Mouse (Mus musculus) skeletal muscle tissue, adult 2 months (tissue): ENCODE measurements around the gene Pde4d.

Experiments used
- DNase-seq: peaks from one replicate; pipeline ENCODE4 v3.0.0-alpha.2; 2012; ENCODE audit warnings: low read depth, low spot score

Gene Pde4d

DNA sequence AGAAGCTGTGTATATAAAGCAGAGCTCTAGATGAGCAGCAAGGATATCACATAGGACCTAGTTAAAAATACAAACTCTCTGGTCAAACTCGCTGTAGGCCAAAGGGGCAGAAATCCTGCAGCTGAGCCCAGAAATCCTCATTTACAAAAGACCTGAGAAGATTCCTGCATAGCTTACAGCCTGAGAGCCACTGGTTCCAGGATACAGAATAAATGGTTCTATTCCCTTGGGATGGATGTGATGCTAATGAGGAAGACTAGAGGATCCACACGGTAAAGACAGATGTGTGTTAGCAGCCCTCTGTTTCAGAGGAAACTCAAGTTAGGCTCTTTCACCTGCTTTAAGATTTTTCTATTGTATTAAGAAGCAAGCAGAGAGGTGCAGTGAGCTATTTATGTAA is 1041.1 kb downstream of the Pde4d start:
- DNase-seq = no peak

DNA sequence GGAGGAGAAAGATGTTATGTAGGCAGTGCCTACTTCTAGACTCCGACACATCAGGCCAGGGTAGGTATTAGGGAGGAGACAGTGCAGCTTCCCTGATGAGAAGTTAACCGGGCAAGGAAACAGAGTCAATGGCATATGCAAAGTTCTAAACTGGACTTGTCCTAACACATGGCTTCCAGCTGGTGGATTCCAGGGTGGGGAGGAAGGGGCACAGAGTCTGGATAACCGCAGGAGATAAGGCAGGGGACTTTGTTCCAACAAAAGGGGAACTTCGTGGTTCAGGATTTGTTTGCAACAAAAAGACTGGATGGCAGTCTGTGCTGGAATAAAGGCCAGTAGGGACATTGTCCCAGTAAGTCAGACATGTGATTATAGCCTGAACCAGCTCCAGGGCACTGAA is 1042.1 kb downstream of the Pde4d start:
- no peak for DNase-seq

DNA sequence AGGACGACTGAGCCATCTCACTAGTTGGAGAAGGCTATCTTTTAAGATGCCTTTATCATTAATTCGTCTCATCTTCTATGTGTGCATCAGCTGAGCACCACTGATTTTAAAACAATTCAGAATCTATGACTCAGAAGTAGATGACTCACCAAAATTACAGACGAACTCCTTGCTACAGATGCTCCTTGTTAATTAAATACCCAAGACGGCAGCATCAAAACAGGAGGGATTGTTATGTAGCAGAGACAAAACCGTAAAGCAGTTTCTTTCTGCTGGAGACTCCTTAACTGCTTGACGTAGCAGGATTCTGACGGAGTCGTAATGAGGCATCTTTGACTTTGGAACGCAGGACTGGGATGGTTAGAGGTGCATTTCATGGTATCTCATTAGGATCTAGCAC is 1050.6 kb downstream of the Pde4d start:
- DNase-seq = no peak

DNA sequence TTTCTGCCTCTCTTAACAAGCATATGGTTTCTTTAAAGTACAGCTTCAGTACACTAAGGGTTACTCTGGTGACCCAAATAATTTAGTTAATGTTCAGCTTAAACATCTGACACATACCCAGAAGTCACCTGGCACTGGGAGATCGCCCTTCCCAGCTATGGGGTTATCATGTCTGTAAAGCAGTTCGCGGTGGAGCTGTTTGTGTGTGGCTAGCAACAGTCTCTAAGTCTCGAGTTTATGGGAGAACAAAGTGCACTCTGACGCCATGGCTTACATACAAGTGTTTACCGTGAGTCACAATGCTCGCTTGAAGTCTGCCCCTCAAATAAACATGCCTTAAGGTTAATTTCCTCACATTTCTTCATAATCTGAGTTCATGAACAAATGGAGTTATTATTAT is 1053.0 kb downstream of the Pde4d start:
- no peak for DNase-seq

DNA sequence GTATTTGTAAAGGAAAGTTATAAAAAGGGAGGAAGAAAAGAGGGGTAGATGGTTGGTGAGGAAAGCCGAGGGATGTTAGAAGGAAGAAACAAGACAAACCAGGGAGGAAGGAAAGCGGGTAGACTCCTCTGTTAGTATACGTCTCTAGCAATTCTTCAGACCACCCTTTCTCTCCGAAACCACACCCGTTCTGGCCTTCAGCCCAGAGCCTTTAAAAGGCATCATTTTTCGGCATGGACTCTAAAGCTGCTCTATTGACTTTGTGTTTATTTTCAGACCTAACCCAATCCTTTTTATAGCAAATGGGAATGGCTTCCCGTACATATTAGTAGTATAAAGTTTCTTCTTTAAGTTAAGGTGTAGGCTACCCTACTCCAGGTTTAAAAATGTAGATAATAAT is 1057.0 kb downstream of the Pde4d start:
- DNase-seq = no peak

DNA sequence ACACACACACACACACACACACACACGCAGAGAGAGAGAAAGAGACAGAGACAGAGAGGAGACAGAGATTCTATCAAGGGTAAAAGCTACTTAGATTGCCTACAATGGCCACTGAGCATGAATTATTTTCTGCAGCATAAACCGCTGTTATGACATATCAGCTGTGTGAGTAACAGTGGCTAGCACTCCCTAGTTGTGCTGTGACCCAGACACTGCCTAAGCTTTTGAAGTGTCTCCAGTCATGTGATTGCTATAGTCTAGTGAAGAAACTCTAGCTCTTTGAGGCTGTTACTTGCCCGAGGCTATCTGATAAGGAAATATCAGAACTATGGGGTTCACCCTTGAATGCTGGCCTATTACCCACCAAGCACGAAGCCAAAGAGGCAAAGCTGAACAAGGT is 1058.7 kb downstream of the Pde4d start:
- no peak for DNase-seq

DNA sequence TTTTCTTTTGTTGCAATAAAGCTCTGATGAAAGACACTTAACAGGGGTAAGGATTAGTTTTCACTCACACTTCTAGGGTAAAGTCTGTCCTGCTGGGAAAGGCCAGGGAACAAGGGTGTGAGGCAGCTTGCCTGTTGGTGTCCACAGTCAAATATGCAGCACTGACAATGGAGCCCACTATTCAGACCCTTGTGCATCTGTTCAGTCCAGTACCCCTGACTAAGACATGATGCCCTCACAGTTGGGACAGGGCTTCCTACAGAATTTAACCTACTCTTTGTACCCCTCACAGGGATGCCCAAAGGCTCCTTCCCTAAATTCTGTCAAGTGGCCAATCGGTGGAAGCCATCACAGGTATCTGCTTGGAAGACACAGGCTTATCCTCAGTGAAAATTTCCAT is 1068.4 kb downstream of the Pde4d start:
- no peak for DNase-seq

DNA sequence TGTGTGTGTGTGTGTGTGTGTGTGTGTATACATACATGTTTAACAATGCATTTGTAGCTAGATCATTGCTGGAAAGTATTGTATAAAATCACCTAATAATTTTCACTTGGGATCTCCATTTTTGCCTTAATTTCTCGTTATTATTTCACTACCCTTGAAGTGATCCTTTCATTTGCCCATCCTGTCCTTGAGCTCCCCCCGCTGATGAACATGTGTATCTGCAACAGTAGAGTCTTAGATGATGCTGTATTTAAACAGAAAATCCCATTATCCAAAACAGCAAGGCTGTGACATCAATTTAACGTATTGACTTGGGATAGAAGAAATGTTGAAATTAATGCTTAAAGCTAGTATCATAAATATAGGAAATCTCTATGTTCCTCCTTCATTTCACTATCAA is 1069.7 kb downstream of the Pde4d start:
- peak; percentile 9 for DNase-seq

DNA sequence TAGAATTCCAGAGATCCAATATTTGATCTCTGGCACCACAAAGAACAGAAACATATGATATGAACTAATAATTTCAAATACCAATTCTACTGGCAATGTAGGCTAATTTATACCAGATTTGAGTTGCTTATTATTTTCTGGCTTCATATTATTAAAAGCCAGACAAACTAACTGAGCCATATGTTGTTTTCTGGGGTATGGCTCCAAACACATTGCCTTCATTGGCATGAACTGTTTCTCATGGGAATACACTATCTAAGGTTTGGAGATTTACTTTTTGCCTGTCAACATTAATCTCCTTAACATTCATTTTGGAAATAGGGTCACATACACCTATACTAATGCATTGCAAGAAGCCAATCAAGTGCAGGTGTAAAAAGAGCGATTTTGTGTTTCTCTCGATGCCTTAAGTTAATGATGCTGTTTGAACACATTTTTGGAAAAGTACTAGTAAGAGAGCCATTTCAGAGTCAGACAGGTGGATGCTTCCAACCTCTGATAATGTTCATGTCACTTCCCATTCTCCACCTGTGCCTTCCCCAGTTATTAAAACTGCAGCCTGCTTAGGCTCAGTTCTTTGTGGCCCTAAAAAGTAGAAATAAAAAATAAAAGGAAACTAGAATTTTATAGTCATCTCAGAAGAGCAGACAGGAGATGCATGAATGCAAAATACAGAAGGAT is 1070.4 kb downstream of the Pde4d start:
- no peak for DNase-seq

DNA sequence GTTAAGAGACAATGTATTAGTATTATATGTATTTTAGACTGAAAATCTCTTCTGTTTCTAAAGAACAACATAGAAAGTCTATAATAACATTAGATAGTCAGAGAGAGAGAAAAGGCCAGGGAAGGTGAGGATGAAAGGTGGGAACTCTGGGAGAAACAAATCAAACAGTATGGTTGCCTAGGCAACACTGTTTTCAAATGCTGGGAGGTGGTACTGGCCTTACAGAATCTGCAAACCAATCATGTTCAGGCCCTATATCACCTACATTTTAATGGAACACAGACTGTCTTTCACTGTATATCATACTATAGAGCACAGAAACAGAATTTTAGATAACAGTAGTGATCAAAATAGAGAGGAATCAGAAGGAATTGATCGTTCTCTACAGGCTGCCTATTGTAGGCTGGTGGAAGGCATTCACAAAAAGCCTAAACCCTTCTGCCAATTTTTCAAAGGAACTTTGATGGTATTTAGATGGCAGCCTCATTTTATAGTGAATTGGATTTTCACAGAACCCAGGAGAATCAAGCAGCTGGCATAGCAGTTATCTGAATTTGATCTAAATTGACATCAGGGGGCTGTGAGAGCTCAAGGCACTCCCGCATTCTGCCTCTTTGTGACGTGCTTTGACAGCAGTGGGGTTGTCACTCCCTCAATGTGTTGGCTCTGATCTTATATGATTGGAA is 1084.2 kb downstream of the Pde4d start:
- no peak for DNase-seq

DNA sequence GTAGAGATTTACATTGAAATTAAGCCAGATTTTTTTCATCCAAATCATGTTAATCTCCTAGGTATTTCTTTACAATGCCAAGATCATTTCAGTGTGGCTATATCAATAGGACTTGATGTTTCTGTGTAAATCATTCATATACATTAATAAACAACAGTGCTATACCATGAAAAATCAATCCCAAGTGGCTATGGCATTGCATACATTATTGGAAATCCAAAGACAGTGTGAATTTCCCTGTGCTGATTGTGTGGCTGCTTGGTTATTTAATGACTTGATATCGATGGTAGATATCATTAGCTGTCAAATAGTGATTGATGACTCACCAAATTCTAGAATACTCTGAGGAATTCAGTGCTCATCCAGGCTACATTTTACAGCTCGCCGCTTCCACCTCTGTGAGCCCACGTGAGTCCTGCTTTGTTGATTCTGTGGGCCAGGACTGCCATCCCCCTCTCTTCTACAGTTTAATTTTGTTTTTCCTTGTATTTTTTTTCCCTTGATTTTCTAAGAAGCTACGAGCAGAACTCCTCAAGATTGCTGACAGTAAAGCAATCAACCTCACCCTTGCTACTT is 1085.0 kb downstream of the Pde4d start:
- DNase-seq = no peak

DNA sequence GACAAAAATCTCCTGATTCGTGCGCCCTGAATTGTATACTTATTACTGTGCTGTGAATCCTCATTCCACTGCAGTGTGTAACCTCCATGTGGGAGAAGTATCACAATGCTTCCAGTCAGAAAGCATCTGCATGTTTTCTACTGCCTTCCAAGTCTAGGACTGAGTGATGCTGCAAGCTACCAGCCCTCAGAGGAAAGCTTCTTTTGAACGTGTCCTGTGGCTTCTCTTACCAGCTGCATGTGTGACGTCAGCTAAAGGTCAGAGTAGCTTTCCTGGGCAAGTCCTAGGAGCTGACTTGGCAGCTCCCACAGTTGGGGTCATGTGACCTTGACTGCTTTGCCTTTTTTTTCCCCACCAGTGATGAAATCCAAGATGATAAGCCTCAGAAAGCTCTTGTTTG is 1086.9 kb downstream of the Pde4d start:
- DNase-seq = peak; percentile 19

DNA sequence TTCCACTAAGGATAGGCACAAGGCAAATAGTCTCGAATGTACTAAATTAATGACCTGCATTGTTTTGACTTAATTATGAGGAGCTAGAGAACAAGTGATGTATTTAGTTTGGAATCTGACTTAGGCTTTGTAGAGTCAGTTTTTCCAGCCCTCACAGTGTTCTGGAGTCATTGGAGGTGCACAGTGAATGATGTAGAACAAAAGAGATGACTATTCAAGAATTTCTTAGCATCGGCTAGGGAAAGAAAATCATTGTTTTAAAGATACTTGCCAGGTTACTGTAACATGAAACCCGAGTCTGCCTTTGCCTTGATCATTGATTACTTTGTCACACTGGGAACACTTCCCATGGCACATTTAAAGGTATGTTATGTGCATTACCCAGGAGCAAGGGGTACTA is 1089.6 kb downstream of the Pde4d start:
- DNase-seq = no peak

DNA sequence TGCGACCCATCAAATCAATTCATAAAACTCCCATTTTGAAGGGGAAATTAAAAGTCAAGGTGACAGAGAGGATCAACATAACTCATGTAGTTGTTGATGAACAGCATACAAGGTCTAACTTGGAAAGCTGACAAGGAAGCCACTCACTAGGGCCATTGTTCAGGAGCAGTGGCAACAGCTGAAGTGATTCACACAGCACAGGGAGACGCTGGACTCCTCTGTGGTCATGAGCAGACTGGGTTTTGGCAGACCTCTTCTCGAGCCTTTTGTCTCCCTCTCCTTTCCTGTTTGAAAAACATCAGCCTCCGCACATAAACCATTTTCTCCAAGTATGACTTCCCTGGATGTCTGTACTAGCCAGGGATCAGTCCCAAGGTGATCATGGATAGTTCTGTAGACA is 1094.9 kb downstream of the Pde4d start:
- no peak for DNase-seq

DNA sequence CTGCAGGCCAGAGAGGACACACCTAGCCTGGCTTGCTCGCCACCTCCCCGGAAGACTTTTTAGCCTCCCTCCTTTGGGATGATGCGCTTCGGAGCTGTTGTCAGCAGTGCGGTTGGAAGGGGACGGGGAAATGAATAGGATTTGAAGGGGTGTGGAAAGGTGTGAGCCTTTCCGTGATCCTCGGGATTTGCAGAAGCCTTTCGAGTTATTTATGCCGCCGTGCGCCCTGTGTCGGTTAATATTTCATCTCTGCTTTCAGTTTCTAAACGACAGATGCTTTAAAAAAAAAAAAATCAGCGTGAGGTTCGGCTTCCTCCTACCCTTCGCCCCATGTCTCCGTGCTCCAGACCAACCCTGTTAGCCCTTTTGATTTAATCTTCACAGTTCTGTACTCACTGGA is 1096.6 kb downstream of the Pde4d start:
- peak; percentile 30 for DNase-seq

DNA sequence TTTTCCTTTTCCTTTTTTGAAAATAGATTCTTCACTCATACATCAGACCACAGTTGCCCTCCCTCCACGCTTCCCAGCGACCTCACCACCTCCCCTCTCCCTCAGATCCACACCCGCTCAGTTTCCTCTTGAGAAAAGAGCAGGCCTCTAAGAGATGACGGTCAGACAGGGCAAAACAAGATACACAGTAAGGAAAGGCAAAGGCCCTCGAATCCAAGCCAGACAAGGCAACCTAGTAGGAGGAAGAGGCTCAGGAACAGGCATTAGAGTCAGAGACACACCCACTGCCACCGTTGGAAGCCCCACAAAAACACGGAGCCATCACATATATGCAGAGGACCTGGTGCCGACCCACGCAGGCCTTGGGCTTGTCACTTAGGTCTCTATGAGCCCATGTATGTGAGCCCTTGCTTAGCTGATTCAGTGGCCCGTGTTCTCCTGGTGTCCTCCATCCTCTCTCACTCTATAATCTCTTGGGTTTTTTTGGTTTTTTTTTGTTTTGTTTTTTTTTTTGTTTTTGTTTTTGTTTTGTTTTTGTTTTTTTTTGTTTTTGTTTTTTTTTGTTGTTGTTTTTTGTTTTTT is 1097.3 kb downstream of the Pde4d start:
- no peak for DNase-seq

DNA sequence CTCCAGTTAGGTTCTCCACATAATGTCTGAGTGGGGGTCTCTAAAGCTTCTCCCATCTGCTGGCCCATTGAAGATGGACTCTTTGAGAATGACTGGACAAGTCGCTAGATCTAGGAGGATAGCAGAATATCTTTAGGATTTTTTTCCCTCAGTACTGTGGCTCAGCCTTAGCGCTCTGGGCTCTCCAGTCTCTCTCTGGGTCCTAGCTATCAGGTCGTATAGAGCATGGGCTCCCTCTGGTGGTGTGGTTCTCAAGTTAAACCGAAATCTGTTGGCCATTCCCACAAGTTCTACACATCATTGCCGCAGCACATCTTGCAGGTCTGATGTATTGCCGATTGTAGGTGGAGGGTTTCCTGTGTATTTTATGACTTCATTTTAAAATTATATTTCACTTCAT is 1098.0 kb downstream of the Pde4d start:
- peak; percentile 63 for DNase-seq

DNA sequence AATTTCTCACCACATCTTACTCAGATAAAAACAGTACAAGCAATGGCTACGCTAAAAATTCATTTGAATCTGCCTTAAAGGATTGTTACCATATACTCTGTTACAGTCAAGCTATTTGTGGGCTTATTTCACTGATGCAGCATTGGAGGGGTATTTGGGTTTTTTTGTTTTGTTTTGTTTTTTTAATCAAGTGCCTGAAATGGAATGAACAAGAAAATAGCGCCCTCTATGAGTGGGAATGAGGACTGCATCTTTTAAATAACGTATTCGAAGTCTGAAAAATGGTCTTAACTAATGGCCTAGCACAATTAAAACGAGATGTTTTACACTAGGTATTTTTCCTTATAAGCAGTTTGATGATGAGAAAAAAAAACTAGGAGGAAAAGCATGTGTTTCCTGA is 1098.5 kb downstream of the Pde4d start:
- DNase-seq = no peak

DNA sequence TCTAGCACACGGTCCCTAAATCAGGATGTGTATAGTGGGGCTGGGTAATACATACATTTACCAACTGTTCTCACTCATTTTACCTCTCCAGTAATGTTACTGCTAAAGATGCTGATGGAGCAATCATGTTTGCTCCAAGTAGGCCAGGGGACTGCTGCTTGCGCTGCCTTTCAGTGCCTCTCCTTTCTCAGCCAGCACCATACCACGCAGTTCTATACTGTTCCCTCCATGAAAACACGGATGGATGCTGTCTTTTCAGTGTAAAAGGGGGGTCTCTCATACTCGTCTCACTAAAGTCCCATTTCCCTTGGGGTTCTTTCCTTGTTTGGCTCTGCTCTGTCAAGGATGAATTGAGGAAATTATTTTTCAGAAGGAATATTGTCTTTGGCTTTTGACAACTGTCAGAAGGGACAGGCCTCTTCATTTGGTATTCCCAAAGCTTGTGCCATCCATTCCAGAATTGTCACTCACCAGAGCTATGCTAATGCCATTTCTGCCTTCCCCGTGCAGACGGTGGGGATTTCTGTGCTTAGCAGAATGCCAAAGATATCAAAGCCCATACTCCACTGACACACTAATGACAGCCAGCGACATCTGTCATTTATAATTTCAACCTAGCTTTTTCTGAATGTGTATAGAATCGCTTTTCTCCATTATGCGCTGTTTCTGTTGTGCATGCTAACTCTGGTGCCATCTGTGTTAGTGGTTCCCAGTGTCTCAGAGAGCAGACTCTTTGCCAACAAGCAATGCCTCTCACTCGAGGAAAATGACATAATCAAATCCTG is 1099.2 kb downstream of the Pde4d start:
- no peak for DNase-seq

DNA sequence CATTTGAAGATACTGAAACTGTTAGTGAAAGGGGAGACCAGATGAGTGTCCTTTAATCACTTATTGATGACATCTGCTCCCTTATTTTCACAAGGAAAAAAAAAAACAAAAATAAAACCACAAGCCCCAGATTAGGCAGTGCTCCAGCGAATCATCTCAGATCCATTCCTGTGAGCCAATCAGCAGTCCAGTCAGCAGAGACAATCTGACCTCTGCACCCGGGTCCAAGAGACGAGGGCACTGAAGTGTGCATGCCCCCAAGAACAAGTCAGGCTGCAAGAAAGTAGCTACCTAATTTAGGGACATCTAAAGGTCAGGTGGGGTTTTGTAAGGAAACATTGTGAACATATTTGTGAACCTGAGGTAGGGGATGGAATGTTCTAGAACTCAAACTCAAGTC is 1102.1 kb downstream of the Pde4d start:
- no peak for DNase-seq

DNA sequence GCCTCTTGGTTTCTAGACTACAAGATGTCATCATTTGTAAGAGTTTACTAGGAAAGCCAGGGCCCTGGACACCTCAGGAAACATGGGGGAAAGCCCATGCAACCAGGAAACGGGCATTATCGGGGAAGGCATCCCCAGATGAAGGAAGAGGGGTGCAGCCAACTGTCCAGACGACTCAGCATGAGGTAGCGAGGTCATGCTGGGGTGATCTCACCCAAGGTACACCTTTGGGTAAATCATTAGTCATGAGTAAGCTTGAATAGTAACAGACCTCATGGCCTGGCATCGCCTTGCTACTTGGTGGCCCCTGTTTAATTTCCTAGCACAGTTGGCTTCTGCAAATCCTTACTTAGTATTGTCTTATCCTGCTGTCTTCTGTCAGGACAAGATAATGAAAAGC is 1105.8 kb downstream of the Pde4d start:
- DNase-seq = no peak

DNA sequence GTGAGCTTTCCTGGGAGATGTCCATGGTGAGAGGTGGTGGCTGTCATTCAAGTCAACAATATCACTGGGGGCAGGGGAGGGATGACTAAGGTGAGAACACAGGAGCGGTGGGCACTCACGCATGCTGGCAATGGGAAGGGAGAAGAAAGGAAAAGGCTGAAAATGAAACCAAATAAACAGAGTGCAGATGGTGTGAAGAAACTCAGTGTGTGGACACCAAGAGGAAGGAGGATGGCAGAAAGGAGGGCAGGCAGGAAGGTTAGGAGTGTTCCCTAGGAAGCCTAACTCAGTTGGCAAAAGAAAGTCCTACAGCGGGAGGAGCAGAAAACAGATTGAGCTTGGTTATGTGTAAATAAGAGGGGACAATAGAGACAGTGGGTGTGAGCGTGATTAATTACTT is 1107.1 kb downstream of the Pde4d start:
- DNase-seq = no peak
